Mouse (Mus musculus) testis, postnatal 14 days (tissue): ENCODE measurements around the gene Gm4353.
A peak's percentile ranks its signal among the peaks of the same experiment; 100 is the strongest.
"Not testable (repeated sequence)": the region's sequence is repeated elsewhere in the genome, so short reads cannot be mapped to it uniquely, and the experiment has no call there.

ENCODE experiments used
- DNase-seq: peaks from one replicate; pipeline ENCODE4 v3.0.0; 2021; ENCODE audit warnings: low spot score

Gm4353 gene

DNA sequence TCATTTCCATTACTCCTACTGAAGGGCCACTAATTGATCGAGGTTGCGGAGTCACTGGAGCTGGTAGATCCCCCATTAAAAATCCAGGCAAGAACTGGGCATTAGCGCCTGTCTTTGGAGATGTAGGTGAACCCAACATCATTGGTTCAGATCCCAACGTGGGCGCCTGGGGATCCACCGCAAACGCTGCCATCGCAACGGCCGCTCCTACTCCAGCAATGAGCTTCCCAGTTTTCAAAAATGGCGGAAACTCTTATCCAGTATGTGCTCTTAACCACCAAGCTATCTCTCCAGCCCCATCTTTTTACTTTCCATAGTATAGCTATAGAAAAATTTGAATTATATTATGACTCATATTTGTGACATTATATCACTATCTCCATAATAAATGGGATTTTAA lies at the start of gene Gm4353:
Gm4353 (minus strand) TSS at position 270 of the 400 bp plus-strand sequence.
- DNase-seq, result not testable (repeated sequence)

DNA sequence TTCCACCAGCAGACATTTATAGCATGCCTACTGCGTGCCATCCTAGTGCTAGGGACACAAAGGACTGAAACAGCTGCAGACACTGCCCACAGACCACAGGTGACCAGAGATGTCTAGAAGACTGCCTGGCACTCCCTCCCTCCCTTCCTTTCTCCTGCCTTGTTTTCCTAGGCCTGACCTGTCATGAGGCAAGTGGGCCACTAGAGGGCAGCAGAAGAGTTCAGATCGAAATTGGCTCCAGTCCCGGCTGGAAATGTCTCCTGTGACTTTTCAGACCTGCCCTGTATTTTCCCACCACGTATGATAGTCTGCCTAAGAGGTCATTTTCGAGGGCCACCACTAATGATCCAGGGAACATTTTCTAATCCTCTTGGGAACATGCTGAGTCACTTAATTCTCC lies 47.6 kb upstream of the Gm4353 start:
- peak; percentile 62 for DNase-seq

DNA sequence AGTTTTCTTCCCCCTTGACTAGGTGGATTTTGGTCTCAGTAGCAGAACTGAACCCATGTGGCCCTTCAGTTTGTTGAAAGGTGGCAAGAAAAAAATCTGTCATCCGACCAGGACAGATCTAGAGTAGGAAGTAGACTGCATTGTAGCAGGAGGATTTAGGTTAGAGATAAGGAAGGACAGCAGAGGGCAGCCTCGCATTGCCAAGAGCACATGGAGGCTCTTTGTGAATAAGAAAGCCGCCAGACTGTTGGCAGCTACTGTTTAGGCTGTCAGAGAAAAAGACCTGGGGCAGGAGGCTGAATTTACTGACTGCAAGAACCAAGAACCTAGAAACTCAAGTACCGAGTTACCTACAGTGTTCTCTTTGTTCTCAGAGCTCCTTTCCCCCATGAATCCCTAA lies 47.0 kb upstream of the Gm4353 start:
- DNase-seq, result no peak

DNA sequence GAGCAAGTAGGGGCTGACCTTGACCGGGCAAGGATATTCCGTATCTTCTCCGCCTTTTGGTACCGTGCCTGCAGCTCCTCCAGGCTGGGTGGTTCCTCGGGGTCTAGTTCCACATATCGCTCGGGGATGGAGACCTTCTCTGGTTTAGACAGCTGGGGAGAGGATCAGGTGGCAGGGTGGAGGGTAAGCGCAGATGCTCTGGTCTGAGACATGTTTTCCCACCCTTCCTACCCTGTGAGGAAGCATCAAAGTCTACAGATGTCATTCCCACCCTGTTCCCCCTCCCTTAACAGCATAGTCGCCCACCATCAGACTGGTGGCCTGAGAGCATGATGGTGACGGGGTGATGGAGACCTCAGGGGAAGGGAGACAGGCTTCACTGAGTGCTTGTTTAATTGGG lies 44.9 kb upstream of the Gm4353 start:
- DNase-seq, result no peak

DNA sequence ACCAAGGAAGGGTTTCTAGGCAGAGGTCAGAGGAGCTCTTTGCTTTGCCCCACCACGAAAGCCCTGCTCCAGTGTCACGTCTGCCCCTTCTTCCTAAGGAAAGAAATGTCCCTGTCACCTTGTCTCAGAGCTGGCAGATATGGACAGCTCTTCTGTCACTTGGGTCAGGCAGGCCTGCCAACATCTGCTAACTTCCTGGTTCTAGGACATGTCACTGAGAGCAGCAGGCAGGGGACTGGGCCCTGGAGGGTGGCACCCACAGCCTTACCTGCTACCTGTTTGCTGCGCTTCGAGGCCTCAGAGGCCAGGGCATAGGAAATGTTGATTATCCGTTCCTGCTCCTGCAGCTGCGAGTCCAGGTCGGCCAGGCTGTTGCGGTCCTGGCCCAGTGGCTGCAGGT lies 43.9 kb upstream of the Gm4353 start:
- DNase-seq, result no peak

- DNase-seq, result no peak
Measured at GRCm38 (mm10) chr7:116127052-116127451, 42.6 kb upstream of the Gm4353 start.

- no peak for DNase-seq
Measured at GRCm38 (mm10) chr7:116125671-116126070, 41.2 kb upstream of the Gm4353 start.

- DNase-seq, result no peak
Measured at GRCm38 (mm10) chr7:116124057-116124456, 39.6 kb upstream of the Gm4353 start.

GRCm38 (mm10) chr7:116123597-116123985 lies 39.2 kb upstream of the Gm4353 start:
- no peak for DNase-seq

GRCm38 (mm10) chr7:116122981-116123596 lies 38.7 kb upstream of the Gm4353 start:
- no peak for DNase-seq

DNA sequence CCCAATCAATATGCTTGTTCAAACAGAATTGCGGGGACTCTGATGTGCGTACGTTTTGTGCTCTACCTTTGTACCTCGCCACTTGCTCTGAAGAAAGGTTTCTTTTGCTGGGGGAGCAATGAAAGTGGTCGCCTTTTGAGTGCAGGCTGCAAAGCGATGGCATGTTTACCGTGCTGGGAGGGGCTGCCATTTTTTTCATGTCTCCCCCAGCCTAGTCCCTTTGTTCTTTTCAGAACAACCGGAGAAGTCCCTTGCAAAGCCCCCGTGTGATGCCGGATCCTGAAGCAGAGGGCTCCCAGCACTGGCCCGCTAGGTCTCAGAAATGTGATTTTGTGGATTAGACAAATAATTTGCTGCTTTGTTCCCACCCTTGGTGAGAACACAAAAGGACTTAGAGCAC lies 36.8 kb upstream of the Gm4353 start:
- no peak for DNase-seq

GRCm38 (mm10) chr7:116120737-116121136 lies 36.3 kb upstream of the Gm4353 start:
- DNase-seq, result no peak

DNA sequence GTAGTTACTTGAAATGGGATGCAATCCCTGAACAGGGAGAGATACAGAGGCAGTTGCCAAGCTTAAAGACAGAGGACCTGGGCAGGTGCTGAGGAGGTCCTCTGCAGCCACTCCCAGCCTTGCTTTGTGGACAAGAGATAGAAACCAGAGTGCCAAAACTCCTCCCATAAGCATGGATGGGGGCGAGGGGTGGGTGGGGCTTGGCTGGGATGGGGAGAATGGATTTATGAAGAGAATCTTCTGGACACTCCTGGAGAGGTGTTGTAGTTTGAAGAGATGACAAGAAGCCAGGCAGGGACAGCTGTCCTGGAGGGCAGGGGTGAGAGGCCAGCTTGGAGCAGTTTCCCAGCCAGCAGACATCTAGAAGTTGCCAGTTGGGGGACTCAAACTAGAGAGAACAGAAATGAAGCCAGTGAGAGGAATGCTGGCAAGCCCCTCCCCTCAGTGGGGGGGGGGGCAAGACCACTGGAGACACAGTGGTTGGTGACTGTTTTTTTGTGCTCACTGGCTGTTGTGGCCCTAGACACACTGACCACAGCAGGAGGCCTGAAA lies 34.9 kb upstream of the Gm4353 start:
- DNase-seq, result no peak

DNA sequence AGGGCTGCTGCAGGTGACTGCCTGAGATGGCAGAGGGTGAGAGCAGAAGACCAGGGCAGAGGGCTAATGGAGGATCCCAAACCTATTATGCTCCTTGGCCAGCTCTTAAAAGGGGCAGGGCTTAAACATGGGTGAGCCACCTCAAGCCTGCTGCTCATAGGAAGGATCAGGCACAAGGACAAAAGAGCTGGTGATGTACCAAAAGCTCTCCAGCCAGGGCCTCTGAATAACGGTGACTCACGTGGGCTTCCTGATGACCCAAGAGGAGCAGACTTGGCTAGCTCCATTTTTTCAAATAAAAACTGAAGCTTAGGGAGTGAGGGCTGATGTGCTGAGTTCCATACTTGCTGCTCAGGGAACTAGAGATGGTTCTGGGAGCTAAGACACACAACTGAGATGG lies 31.6 kb upstream of the Gm4353 start:
- DNase-seq, result no peak

- no peak for DNase-seq
Measured at GRCm38 (mm10) chr7:116115216-116115930, 30.9 kb upstream of the Gm4353 start.

DNA sequence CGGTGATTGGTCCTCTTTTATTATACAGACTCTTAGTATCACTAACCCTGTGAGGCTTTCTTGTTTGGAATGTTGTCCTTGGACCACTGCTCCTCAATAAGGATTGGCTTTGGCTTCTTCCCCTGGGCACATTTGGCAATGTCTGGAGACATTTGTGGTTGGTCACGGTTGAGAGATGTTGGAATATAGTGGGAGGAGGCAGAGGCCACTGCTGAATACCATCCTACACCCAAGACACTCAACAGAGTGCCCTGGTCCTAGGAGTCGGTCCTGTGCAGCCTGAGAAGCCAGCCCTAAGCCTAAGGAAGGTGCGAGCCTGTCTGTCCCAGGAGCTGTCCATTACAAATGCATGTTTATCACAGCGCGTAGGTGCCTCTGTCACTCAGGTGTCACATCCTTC lies 27.1 kb upstream of the Gm4353 start:
- no peak for DNase-seq

DNA sequence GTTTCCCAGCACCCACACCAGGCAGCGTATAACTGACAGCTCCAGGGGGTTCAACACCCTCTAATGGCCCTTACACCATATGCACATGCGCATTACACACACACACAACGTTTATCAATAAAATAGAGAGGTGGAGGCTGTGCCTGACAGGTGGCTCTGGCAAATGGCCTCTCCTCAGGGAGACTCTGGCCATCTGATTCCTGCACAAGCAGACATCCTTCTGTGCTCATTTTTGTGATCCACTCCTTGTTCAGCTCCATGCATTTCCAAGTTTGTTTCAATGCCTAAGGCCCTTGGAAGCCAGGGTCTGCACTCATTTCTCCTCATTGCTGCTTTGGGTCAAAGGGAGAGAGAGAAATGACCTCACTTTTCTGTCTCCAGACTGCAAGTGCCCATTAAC lies 26.2 kb upstream of the Gm4353 start:
- DNase-seq, result no peak

GRCm38 (mm10) chr7:116103091-116103490 lies 18.7 kb upstream of the Gm4353 start:
- DNase-seq, result no peak

DNA sequence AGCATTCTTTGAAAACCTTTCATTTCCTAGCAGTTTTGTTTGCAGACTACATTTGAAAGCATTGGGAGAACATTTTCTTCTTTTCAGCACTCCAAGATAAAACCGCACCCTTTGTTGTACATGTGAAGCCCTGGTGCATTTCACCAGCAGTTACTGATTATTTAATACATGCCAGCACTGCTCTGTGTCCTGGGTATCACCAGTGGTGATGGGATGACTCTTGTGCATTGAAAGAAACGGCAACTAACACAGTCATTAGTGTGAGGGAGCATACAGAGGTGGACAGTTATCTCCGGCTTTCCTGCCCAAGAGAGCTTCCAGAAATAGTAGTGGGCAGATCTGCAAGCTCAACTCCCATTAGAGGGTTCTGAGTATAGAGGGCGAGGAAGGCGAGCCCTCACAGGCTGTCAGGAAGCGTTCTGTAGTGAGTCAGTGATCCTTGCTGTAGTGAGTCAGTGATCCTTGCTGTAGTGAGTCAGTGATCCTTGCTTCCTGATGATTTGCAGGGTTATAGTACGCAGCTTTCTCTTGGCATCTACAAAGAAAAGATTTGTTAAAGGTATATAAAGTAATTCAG lies 15.6 kb upstream of the Gm4353 start:
- no peak for DNase-seq

DNA sequence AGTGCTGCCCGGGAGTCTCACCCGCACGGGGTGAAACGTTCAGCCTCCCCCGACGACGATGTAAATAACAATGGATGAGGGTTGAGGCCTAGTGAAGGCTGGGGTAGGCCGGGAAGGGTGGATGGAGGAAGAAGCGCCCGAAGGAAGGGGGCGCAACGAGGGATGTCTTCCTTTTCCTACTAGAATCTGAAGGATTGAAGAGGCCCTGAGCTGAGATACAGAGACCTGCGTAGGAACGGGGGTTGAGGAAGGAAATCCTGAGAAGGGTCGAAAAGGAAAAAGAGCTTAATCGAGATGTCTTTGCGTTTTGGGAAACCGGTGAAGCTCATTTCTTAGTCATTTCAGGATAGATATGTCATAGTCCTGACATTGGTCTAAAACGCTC lies 9.0 kb upstream of the Gm4353 start:
- no peak for DNase-seq

DNA sequence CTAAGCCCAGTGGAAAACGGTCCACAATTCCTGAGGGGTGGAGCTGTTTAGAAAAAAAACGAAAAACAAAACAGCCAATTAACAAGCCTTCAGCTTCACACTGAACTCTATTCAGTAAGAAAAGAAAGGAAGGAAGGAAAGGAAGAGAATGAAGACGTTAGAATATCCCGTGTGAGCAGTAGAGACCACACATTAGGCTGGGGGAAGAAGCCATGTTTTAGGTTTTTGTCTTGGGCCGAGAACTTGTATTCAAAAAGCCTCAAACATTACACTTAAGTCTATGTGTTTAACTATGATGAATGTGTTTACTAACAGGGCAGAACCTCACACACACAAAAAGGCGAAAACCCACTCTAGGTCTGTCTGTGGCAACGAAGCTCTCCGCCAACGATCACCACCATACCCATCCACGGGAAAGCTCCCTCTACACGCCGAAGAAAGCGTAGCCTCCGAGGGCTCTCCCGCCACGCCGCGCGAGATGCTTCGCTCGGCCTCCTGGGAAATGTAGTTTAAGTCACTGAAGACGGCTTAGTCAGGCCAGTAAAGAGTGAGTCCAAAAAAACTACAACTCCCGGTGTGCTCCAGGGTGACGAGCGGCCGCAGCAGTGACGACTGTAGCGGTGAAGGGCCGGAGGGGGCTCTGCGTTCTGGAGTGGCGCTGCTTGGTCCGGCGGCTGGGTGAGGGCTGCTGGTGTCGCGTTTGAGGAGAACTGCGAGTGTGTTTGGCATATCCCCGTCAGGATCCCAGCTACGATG lies 8.5 kb upstream of the Gm4353 start:
- peak; percentile 96 for DNase-seq

GRCm38 (mm10) chr7:116060739-116061138 lies 23.7 kb downstream of the Gm4353 start:
- no peak for DNase-seq
